Comparison of ENCODE assay signal across 11 mouse cellular contexts in genomic region chr7:24379934-24380333, GRCm38 (mm10). TPM values are rescaled to one million over a fixed set of nuclear protein-coding genes. Genes with fewer than 3 reads are reported as not detected.
DNase-seq lines count a peak whose midpoint lies in the region; ATAC-seq and TF ChIP-seq lines count a peak whose summit lies in the region.
"Had no signal": no experiment of that assay in that cellular context is flagged by ENCODE, and none has a peak within 500 bp of the region (broad histone marks: within the 10 kb centered on the region; RNA-seq: fewer than 3 reads in every experiment).

No protein-coding gene starts in this region.

- no peaks in the 10 kb centered on the region for H3K36me3 ChIP-seq in myocyte (ENCODE audit: control insufficient read depth, insufficient read depth)

- peak; percentile 58 for DNase-seq in B cell, adult 2 months
- DNase-seq in layer of hippocampus, postnatal 25 days (ENCODE audit: extremely low spot score in 1 of 2, low spot score in 1 of 2) = no peak
- no peak for DNase-seq in MN1 (ENCODE audit: low spot score)
- DNase-seq: cerebellum, adult 2 months had no signal

- H3K79me2 ChIP-seq in myocyte (ENCODE audit: control insufficient read depth, insufficient read depth) = no peaks in the 10 kb centered on the region

- H3K4me2 ChIP-seq in myocyte (ENCODE audit: low read depth) = no peak overlapping the region

- no peaks in the 10 kb centered on the region for H3K27me3 ChIP-seq in myocyte (ENCODE audit: control insufficient read depth, insufficient read depth, insufficient read length)

- peak; percentile 60 for ATAC-seq in CD4-positive, CD25-positive, alpha-beta regulatory T cell, adult 4 months
- ATAC-seq in inflammation-experienced regulatory T-cells, adult 6 months = peak; percentile 64
- no peak for ATAC-seq in megakaryocyte-erythroid progenitor cell, adult 5-6 weeks (replicated peaks; ENCODE audit: low FRiP score, low TSS enrichment, poor library complexity, severe bottlenecking)
- ATAC-seq: hindbrain, postnatal 0 days had no signal

- TF ChIP-seq POLR2A in myocyte (IDR thresholded peaks at IDR 0.05; ENCODE audit: insufficient read length, low read depth) = no peak

- no peak overlapping the region for H3K4me3 ChIP-seq in myocyte
- H3K4me3 ChIP-seq: left cerebral cortex, adult 2 months had no signal

- no peak overlapping the region for H3ac ChIP-seq in myocyte (ENCODE audit: control insufficient read depth, insufficient read length)

TF ChIP-seq in myocyte, 11 proteins besides CTCF, POLR2A, EP300 and RAD21:
- TF ChIP-seq REST (IDR thresholded peaks at IDR 0.05; ENCODE audit: insufficient read depth, insufficient read length) = no peak
- peak; percentile 18 for TF ChIP-seq POLR2AphosphoS2 (IDR thresholded peaks at IDR 0.05; ENCODE audit: insufficient read length, low read depth)
- no peak for TF ChIP-seq USF1 (IDR thresholded peaks at IDR 0.05; ENCODE audit: low read depth)
TF ChIP-seq in myocyte: peak in this region for 1.

RNA-seq across cellular contexts. Expression of gene Kcnn4, which starts 9.9 kb away (rescaled TPM):
- 100 to 1,000 TPM; 130 to 152 TPM for polyA plus RNA-seq in CD4-positive, CD25-positive, alpha-beta regulatory T cell, adult 4 months (2017; shearing (Covaris generic))
- 100 to 1,000 TPM in 2 of 3 experiments, 10 to 100 TPM in 1; 79.1 to 131 (median 126) TPM for polyA plus RNA-seq in inflammation-experienced regulatory T-cells, adult 6 months (2017; shearing (Covaris generic))
- polyA plus RNA-seq in myocyte (2012; fragmentation: generic; extraction: Trizol) = 37.4 TPM
- 120 and 147 TPM in 2 replicates for total RNA-seq in megakaryocyte-erythroid progenitor cell, adult 5-6 weeks (2014; fragmentation: Nextera tagmentation)
- total RNA-seq in megakaryocyte-erythroid progenitor cell, adult 5-6 weeks (2017) = 121 and 155 TPM in 2 replicates
- under 1 TPM; 0.27 to 0.47 TPM for total RNA-seq in layer of hippocampus, postnatal 25 days (2021)

RNA-seq across cellular contexts. Expression of gene Smg9, which starts 19.5 kb away (rescaled TPM):
- 10 to 100 TPM; 27.9 to 29.4 TPM for polyA plus RNA-seq in CD4-positive, CD25-positive, alpha-beta regulatory T cell, adult 4 months (2017; shearing (Covaris generic))
- 10 to 100 TPM; 22.7 to 26.1 (median 23.6) TPM for polyA plus RNA-seq in inflammation-experienced regulatory T-cells, adult 6 months (2017; shearing (Covaris generic))
- 17.4 TPM for polyA plus RNA-seq in myocyte (2012; fragmentation: generic; extraction: Trizol)
- total RNA-seq in megakaryocyte-erythroid progenitor cell, adult 5-6 weeks (2014; fragmentation: Nextera tagmentation) = 32.7 and 41.2 TPM in 2 replicates
- 11.2 and 26.3 TPM in 2 replicates for total RNA-seq in megakaryocyte-erythroid progenitor cell, adult 5-6 weeks (2017)
- 10 to 100 TPM; 32.9 to 37.9 TPM for total RNA-seq in layer of hippocampus, postnatal 25 days (2021)

RNA-seq across cellular contexts. Expression of gene Lypd5, which starts 30.9 kb away (rescaled TPM):
- polyA plus RNA-seq in CD4-positive, CD25-positive, alpha-beta regulatory T cell, adult 4 months (2017; shearing (Covaris generic)) = under 1 TPM in 1 of 2 experiments, not detected in 1; 0.19 TPM
- not detected for polyA plus RNA-seq in inflammation-experienced regulatory T-cells, adult 6 months (2017; shearing (Covaris generic))
- polyA plus RNA-seq in myocyte (2012; fragmentation: generic; extraction: Trizol) = not detected
- not detected in 2 replicates for total RNA-seq in megakaryocyte-erythroid progenitor cell, adult 5-6 weeks (2014; fragmentation: Nextera tagmentation)
- not detected in 2 replicates for total RNA-seq in megakaryocyte-erythroid progenitor cell, adult 5-6 weeks (2017)
- not detected for total RNA-seq in layer of hippocampus, postnatal 25 days (2021)
- total RNA-seq: hindbrain, postnatal 0 days; left cerebral cortex, adult 2 months had no signal
- polyA plus RNA-seq: cerebellum, adult 2 months; midbrain, postnatal 0 days had no signal

RNA-seq across cellular contexts. Expression of gene Tescl, which starts 46.2 kb away (rescaled TPM):
- not detected for polyA plus RNA-seq in CD4-positive, CD25-positive, alpha-beta regulatory T cell, adult 4 months (2017; shearing (Covaris generic))
- polyA plus RNA-seq in inflammation-experienced regulatory T-cells, adult 6 months (2017; shearing (Covaris generic)) = not detected
- 0.05 TPM for polyA plus RNA-seq in myocyte (2012; fragmentation: generic; extraction: Trizol)
- not detected in 2 replicates for total RNA-seq in megakaryocyte-erythroid progenitor cell, adult 5-6 weeks (2014; fragmentation: Nextera tagmentation)
- total RNA-seq in megakaryocyte-erythroid progenitor cell, adult 5-6 weeks (2017) = not detected in 2 replicates
- total RNA-seq in layer of hippocampus, postnatal 25 days (2021) = not detected
- total RNA-seq: hindbrain, postnatal 0 days; left cerebral cortex, adult 2 months; midbrain, postnatal 0 days had no signal

Comparison
In these comparisons a context has a peak if more than half of its experiments do, and no peak if none do; other contexts are left out.
1. DNase-seq: peak in B cell, adult 2 months (2 of 2); none in layer of hippocampus, postnatal 25 days (0 of 2) and MN1 (single experiment).